Mouse (Mus musculus) liver, adult 2 months (tissue): ENCODE measurements at regions not wholly inside any gene's neighbourhood (a gene's known extent, or its start where the extent isn't known, plus 50 kb on each side); places are given as distances from the start of the nearest gene placed in this dataset.

ENCODE experiments used
- CTCF ChIP-seq: fragments of 200-500 bp; IDR thresholded peaks from 2 replicates; pipeline ENCODE4 v1.5.1; 2011; ENCODE audit warnings: low read depth, low read length, control low read depth
- POLR2A ChIP-seq: fragments of 200-500 bp; IDR thresholded peaks from 2 replicates; pipeline ENCODE4 v1.6.1; 2011; ENCODE audit warnings: low read length, control low read depth; ENCODE audit not compliant: insufficient read depth; ENCODE audit errors: extremely low read depth

- TF ChIP-seq POLR2A (no peak), CTCF (no peak)
Observed at GRCm38 (mm10) chr13:12930566-12930965, 74.6 kb downstream of the Prl2c2 start.
